Mouse (Mus musculus): ENCODE results near the gene Gnpat. TPM values are rescaled to one million over a fixed set of nuclear protein-coding genes. Genes with fewer than 3 reads are reported as not detected.
A peak's percentile ranks its signal among the peaks of the same experiment; 100 is the strongest.

The Gnpat gene
- polyA plus RNA-seq (2016; fragmentation: Nextera tagmentation; extraction: Ambion mirVana): 116 and 119 TPM in 2 replicates

DNA sequence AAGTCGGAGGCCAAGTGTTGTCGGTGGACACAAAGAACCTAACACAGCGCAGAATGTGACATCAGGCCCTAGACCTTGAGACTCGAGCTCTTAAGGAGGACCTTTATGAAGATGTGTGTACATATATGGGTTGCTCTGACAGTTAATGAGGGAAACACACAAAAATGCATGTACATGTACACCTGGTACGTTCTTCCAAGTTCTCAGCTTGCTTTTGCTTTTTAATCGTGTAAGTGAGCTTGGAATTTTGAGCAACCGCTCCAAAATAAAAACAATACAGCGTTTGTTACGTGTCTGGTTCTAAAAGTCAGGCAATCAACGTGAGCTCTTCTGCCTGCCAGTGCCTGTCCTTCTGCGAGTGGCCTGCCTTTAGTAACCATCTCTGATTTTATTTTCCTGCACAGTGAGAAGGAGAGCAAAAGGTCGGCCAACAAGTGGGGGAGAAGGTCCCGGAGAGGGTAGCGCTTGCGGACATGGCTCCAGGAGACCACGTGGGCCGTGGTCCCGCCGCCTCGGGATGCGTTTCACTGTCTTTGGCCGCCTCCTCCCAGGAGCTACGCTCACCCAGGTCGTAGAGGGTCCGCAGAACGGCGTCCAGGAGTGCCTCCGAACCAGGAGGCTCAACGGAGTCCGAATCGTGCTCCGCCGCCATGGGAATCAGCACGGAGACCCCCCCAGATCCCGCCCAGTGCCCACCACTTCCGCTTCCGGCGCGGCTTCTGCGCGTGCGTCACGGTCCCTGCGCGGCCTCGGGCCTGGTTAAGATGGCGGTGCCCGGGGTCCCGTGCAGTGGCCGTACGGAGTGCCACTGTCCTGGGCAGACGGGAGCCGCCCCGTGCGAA, at the start of gene Gnpat, which contains the start of gene 2810004N23Rik:
Gene Gnpat (plus strand): TSS at position 713 of the 842 bp plus-strand sequence.
Gene 2810004N23Rik (minus strand): TSS at position 800 of the 842 bp plus-strand sequence.
- 2% methylated on average over 55 of the region's 55 CpGs for WGBS
- ATAC-seq (ENCODE audit: insufficient number of reproducible peaks, insufficient read depth, low FRiP score, low TSS enrichment, low read depth): peak; percentile 95

DNA sequence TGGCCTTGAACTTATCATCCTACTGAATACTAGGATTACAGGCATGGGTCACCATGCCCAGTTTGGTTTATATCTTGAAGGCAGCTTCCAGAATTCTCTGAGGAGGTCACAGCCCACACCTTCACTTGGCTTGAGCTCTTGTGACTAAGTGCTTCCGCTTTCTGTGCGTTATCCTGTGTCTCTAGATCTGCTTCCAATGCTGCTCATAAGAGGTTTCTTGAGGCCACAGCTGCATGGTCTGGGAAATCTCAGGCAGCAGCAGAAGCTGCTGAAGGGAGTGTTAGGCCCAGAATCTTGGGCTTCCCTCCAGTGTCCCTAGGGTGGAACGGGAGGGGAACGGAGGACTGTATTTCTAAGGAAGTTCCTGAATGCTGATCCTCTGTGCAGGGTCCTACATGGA, 49.5 kb upstream of the Gnpat start:
- 99% methylated on average over 4 of the region's 4 CpGs for WGBS

More for the DNA sequence above, at the start of gene Gnpat, which contains the start of gene 2810004N23Rik:
- H3K27me3 ChIP-seq: no peaks in the 10 kb centered on the region
- peak within 1 kb of the TSS; percentile 92 for H3K27ac ChIP-seq
- H3K4me3 ChIP-seq (replicated peaks): peak within 1 kb of the TSS; percentile 70
- H3K4me1 ChIP-seq (replicated peaks): peaks cover 12% of the 10 kb centered on the region
- H3K4me2 ChIP-seq: peak within 1 kb of the TSS; percentile 83
- peaks cover 51% of the 10 kb centered on the region for H3K36me3 ChIP-seq
- peak within 1 kb of the TSS; percentile 94 for H3K9ac ChIP-seq (replicated peaks)
- no peaks in the 10 kb centered on the region for H3K9me3 ChIP-seq

GRCm38 (mm10) chr8:124815870-124816269, 47.0 kb upstream of the Gnpat start:
- no peak for ATAC-seq (ENCODE audit: insufficient number of reproducible peaks, insufficient read depth, low FRiP score, low TSS enrichment, low read depth)
- Histone ChIP-seq H3K4me1 (replicated peaks) (no peaks in the 10 kb centered on the region), H3K9ac (replicated peaks) (no peak overlapping the region), H3K4me2 (no peak overlapping the region), H3K4me3 (replicated peaks) (no peak overlapping the region), H3K36me3 (no peaks in the 10 kb centered on the region), H3K9me3 (peaks cover 14% of the 10 kb centered on the region), H3K27ac (no peak overlapping the region), H3K27me3 (peaks cover 16% of the 10 kb centered on the region)
- WGBS: 89% methylated on average over 12 of the region's 12 CpGs

More for the DNA sequence above, 49.5 kb upstream of the Gnpat start:
- H3K4me1 ChIP-seq (replicated peaks): no peaks in the 10 kb centered on the region
- H3K9me3 ChIP-seq: peaks cover 14% of the 10 kb centered on the region
- no peaks in the 10 kb centered on the region for H3K27me3 ChIP-seq
- H3K27ac ChIP-seq: no peak overlapping the region
- no peaks in the 10 kb centered on the region for H3K36me3 ChIP-seq
- no peak for ATAC-seq (ENCODE audit: insufficient number of reproducible peaks, insufficient read depth, low FRiP score, low TSS enrichment, low read depth)
- H3K4me3 ChIP-seq (replicated peaks): no peak overlapping the region
- H3K9ac ChIP-seq (replicated peaks): no peak overlapping the region
- no peak overlapping the region for H3K4me2 ChIP-seq

- H3K27ac ChIP-seq: no peak overlapping the region
- WGBS: 91% methylated on average over 11 of the region's 11 CpGs
- peaks cover 14% of the 10 kb centered on the region for H3K9me3 ChIP-seq
- no peak for ATAC-seq (ENCODE audit: insufficient number of reproducible peaks, insufficient read depth, low FRiP score, low TSS enrichment, low read depth)
- H3K4me1 ChIP-seq (replicated peaks): no peaks in the 10 kb centered on the region
- no peak overlapping the region for H3K4me3 ChIP-seq (replicated peaks)
- H3K4me2 ChIP-seq: no peak overlapping the region
- H3K9ac ChIP-seq (replicated peaks): no peak overlapping the region
- H3K36me3 ChIP-seq: no peaks in the 10 kb centered on the region
- H3K27me3 ChIP-seq: peaks cover 18% of the 10 kb centered on the region
Measured at GRCm38 (mm10) chr8:124816866-124817265, 46.0 kb upstream of the Gnpat start.

- WGBS: 90% methylated on average over 3 of the region's 3 CpGs
- ATAC-seq (ENCODE audit: insufficient number of reproducible peaks, insufficient read depth, low FRiP score, low TSS enrichment, low read depth): no peak
- H3K4me2 ChIP-seq: no peak overlapping the region
Measured at GRCm38 (mm10) chr8:124817361-124817760, 45.5 kb upstream of the Gnpat start.

GRCm38 (mm10) chr8:124819612-124820115, 43.2 kb upstream of the Gnpat start:
- Histone ChIP-seq H3K4me2 (no peak overlapping the region), H3K27me3 (peaks cover 22% of the 10 kb centered on the region), H3K4me3 (replicated peaks) (no peak overlapping the region), H3K9ac (replicated peaks) (no peak overlapping the region), H3K27ac (no peak overlapping the region), H3K4me1 (replicated peaks) (no peaks in the 10 kb centered on the region), H3K9me3 (peaks cover 14% of the 10 kb centered on the region), H3K36me3 (no peaks in the 10 kb centered on the region)
- no peak for ATAC-seq (ENCODE audit: insufficient number of reproducible peaks, insufficient read depth, low FRiP score, low TSS enrichment, low read depth)
- 76% methylated on average over 6 of the region's 6 CpGs for WGBS

More at GRCm38 (mm10) chr8:124817361-124817760, 45.5 kb upstream of the Gnpat start:
- Histone ChIP-seq H3K27me3 (peaks cover 22% of the 10 kb centered on the region), H3K9ac (replicated peaks) (no peak overlapping the region), H3K27ac (no peak overlapping the region), H3K4me3 (replicated peaks) (no peak overlapping the region), H3K9me3 (peaks cover 14% of the 10 kb centered on the region), H3K4me1 (replicated peaks) (no peaks in the 10 kb centered on the region), H3K36me3 (no peaks in the 10 kb centered on the region)

- 59% methylated on average over 11 of the region's 11 CpGs for WGBS
- no peak overlapping the region for H3K4me3 ChIP-seq (replicated peaks)
Measured at GRCm38 (mm10) chr8:124820125-124820524, 42.7 kb upstream of the Gnpat start.

DNA sequence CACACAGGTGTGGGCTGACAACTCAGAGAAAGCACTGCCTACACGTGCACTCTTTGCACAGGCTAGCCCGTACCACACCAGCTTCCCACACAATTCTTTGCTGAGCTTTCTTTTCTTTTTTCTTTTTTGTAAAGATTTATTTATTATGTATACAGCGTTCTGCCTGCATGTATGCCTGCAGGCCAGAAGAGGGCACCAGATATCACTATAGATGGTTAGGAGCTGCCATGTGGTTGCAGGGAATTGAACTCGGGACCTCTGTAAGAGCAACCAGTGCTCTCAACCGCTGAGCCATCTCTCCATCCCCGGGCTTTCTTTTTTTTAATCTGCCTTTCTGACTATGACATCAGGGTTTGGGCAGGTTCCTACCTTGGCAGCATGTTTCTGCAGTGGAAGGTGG, 39.3 kb upstream of the Gnpat start:
- 78% methylated on average over 6 of the region's 6 CpGs for WGBS
- no peak for ATAC-seq (ENCODE audit: insufficient number of reproducible peaks, insufficient read depth, low FRiP score, low TSS enrichment, low read depth)

More at GRCm38 (mm10) chr8:124820125-124820524, 42.7 kb upstream of the Gnpat start:
- Histone ChIP-seq H3K36me3 (no peaks in the 10 kb centered on the region), H3K4me2 (no peak overlapping the region), H3K4me1 (replicated peaks) (no peaks in the 10 kb centered on the region), H3K27ac (no peak overlapping the region), H3K9me3 (peaks cover 14% of the 10 kb centered on the region), H3K27me3 (peaks cover 25% of the 10 kb centered on the region), H3K9ac (replicated peaks) (no peak overlapping the region)
- ATAC-seq (ENCODE audit: insufficient number of reproducible peaks, insufficient read depth, low FRiP score, low TSS enrichment, low read depth): no peak

DNA sequence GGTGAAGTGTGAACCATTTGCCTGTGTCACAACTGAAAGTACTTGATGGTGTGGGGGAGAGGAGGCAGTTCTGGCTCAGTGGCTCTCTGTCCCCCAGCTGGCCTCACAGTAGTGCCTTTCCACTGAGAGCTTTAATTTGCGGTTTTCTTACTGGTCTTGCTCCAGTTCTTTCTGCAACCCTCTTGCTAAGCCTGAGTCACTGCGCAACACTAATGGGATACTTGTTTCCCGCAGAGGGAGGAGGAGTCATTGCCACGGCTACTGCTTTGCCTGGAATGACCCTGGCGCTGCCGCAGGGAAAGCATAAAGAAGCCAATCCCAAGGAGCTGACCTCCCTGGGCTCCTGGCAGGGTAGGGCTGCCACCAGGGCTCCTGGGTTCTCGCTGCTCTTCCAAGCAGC, 36.2 kb upstream of the Gnpat start:
- peaks cover 29% of the 10 kb centered on the region for H3K27me3 ChIP-seq
- H3K9ac ChIP-seq (replicated peaks): no peak overlapping the region
- no peak for ATAC-seq (ENCODE audit: insufficient number of reproducible peaks, insufficient read depth, low FRiP score, low TSS enrichment, low read depth)
- H3K9me3 ChIP-seq: no peaks in the 10 kb centered on the region
- H3K27ac ChIP-seq: no peak overlapping the region
- no peak overlapping the region for H3K4me3 ChIP-seq (replicated peaks)
- no peaks in the 10 kb centered on the region for H3K36me3 ChIP-seq
- H3K4me1 ChIP-seq (replicated peaks): no peaks in the 10 kb centered on the region
- no peak overlapping the region for H3K4me2 ChIP-seq
- 26% methylated on average over 7 of the region's 7 CpGs for WGBS

More for the DNA sequence above, 39.3 kb upstream of the Gnpat start:
- no peak overlapping the region for H3K9ac ChIP-seq (replicated peaks)
- no peak overlapping the region for H3K4me2 ChIP-seq
- no peaks in the 10 kb centered on the region for H3K36me3 ChIP-seq
- peaks cover 46% of the 10 kb centered on the region for H3K27me3 ChIP-seq
- H3K27ac ChIP-seq: no peak overlapping the region
- no peak overlapping the region for H3K4me3 ChIP-seq (replicated peaks)
- no peaks in the 10 kb centered on the region for H3K9me3 ChIP-seq
- H3K4me1 ChIP-seq (replicated peaks): no peaks in the 10 kb centered on the region

DNA sequence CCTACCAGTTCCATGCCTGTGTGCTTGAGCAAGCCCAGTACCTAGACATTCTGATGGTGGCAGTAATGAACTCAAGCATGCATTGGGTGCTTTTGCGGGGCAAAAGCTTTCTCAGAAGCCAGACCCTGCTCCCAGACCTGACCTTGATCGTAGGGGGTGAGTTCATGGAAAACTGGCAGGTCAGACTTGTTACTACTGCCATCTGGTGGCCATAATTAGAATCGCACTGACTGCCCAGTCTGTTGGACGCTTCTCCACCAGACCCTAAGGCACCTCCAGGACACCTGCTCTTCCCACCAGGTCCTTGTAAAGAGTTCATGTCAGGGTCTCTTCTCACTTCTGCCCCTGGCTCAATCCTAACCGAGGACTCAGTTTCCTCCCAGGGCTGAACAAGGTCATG, 35.4 kb upstream of the Gnpat start:
- Histone ChIP-seq H3K4me1 (replicated peaks) (no peaks in the 10 kb centered on the region), H3K9ac (replicated peaks) (no peak overlapping the region), H3K9me3 (no peaks in the 10 kb centered on the region), H3K4me2 (no peak overlapping the region), H3K36me3 (no peaks in the 10 kb centered on the region), H3K27ac (no peak overlapping the region), H3K4me3 (replicated peaks) (no peak overlapping the region), H3K27me3 (peaks cover 24% of the 10 kb centered on the region)
- no peak for ATAC-seq (ENCODE audit: insufficient number of reproducible peaks, insufficient read depth, low FRiP score, low TSS enrichment, low read depth)
- 4% methylated on average over 5 of the region's 5 CpGs for WGBS

- Histone ChIP-seq H3K36me3 (no peaks in the 10 kb centered on the region), H3K4me1 (replicated peaks) (peaks cover under 1% of the 10 kb centered on the region; the same call in 1 of the 2 replicates), H3K4me3 (replicated peaks) (no peak overlapping the region), H3K27me3 (peaks cover 24% of the 10 kb centered on the region), H3K4me2 (no peak overlapping the region), H3K9ac (replicated peaks) (no peak overlapping the region), H3K27ac (no peak overlapping the region), H3K9me3 (no peaks in the 10 kb centered on the region)
- no peak for ATAC-seq (ENCODE audit: insufficient number of reproducible peaks, insufficient read depth, low FRiP score, low TSS enrichment, low read depth)
- 80% methylated on average over 24 of the region's 24 CpGs for WGBS
Measured at GRCm38 (mm10) chr8:124828561-124829240, 34.1 kb upstream of the Gnpat start.
